Mouse (Mus musculus): Measurements from ENCODE around the gene Gm48551.

Gm48551 gene

DNA sequence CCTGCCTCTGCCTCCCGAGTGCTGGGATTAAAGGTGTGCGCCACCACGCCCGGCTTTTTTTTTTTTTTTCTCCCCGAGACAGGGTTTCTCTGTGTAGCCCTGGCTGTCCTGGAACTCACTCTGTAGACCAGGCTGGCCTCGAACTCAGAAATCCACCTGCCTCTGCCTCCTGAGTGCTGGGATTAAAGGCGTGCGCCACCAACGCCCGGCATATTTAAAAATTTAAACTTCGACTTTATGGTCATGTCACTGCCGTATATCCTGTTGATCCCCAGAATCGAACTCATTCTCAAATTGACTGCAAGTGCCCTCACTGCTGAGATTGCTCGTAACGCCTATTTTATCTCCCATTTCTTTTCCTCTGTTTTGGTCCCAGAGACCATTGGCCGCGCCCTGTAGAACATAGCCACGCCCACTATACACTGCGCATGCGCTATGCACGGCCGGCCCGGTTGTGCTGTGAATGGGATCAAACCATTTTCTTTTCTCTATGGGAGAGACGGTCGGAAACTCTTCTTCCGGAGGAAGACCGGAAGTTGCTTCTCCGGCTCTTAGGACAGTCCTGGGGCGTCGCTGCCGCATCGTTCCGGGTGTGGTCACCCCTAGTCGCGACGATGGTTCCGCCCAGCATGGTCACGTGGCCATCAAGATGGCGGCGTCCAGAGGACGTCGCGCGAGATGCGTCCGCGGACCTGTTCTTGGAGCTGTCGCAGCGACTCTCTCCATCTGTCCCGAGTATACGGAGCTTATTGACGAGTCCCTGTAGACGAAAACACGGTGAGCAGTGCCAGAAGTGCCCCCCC, at the start of gene Gm48551, which contains the start of gene Dohh:
Gene Gm48551 (plus strand): TSS at position 665 of the 803 bp plus-strand sequence.
Gene Dohh (plus strand): TSS at position 627 of the 803 bp plus-strand sequence.
- DNase-seq (ENCODE audit: low read depth, low spot score): peak; percentile 97

DNA sequence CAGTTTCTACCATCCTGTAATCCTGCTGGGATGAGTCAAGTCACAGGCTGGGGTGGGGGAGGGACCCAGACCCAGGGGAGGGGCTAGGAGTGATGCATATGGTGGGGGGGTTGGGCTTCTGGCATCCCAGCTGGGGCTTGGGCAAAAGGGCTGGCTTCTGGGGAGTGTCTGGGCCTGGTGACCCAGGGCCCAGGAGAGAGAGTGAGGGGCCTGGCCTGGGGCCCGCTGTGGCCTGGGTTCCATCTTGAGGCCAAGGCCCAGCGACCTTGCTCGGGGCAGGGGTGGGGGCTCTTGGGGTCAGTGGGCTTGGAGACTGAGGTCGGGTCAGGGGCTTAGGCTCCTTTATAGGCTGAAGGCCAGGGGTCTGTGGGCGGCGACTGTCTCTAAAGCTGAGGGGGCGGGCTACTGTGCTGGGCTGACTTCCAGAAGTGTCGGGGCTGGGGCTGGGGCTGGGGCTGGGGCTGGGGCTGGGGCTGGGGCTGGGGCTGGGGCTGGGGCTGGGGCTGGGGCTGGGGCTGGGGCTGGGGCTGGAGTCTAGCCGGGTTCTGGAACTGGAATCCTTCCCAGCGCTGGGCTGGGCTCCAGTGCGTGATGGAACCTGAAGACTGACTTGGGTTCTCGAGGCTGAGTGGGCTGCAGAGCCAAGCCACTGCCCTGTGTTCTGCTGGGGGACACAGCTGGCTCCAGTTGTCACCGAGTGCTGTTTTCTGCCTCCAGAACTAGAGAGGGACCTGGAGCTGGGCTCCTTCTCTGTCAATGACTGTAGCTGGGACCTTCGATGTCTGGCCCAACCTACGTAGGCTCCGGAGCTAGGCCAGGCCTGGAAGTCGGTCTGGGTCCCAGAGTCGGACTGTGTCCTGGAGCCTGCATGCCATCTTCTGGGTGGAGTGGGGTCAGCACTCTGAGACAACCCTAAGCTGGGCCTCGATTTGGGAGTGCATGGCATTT, 48.6 kb upstream of the Gm48551 start:
- no peak for DNase-seq (ENCODE audit: low read depth, low spot score)

DNA sequence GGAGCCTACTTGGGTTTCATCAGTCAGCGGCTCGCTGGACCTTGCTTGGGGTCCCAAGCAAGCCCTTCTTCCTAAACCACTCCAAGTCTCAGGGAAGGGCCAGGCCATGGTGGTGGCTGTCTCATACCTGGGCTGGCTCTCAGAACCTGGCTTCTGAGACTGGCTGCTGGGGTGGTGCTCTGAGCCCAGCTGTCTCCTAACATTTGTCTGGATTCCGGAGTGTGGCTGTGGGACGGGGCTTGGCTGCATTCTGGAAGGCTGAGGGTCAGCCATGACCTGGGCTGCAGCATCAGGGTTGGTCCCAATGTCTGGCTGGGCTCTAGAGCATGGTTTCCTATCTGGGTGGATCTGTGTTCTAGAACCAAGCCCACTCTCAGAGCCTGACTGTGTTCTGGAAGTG, 47.7 kb upstream of the Gm48551 start:
- no peak for DNase-seq (ENCODE audit: low read depth, low spot score)

DNA sequence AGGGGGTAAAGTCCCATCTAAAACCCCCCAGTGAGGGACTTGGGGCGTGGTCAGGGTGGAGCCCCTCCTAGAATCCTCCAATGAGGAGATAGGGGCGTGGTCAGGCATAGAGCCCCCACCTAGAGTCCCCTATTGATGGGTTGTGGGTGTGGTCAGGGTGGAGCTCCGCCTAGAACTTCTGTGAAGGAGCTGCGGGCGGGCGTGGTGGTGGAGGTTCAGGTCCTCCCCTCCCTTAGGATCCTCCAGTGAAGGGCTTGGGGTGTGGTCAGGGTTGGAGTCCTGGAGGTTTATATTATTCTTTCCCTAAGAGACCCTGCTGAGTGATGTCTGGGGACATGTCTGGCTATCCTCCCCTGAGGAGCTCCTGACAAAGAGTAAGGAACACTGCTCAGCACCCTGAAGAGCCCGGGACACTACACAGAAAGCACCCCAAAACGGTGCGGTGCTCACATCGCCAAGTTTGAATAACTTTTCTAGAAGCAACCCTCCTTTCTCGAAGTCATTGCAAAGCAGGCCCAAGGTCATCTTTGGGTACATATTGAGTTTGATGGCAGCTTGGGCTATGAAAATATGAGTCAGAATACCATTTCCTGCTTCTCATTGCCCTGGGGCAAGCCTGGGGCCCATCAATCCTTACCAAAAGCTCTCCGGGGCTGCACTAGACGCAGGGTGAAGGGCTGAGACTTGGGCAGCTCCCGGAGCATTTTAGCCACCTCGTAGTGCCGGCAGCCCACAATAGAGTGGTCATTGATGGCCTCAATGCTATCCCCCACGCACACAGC, 43.5 kb upstream of the Gm48551 start:
- no peak for DNase-seq (ENCODE audit: low read depth, low spot score)

DNA sequence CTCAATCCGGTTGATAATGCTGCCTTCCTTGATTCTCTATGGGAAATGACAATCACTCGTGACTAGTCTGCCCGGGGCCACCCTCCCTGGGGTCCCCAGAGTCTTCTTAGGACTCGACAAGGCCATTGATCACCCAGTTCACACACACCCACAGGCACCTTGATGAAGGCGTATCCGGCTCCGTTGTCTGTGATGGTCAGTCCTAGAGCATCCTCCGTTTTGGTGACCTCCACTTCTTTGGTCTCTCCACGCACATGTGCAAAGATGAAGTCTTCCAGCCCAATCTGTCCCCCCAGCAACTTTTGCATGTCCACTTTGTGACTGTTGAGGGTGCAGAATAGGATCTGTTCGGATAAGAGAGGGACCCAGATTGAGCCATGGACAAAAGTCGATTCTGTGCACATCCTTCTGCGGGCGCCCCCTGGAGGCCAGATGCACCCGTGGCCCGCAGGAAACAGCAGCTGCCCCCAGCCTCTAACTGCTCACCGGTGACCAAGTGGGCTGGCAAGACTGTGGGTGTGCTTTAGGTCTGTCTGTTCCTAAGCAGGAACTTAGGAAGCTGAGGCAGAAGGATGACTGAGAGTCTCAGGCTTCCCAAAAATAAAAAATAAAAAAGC, 42.8 kb upstream of the Gm48551 start:
- no peak for DNase-seq (ENCODE audit: low read depth, low spot score)

DNA sequence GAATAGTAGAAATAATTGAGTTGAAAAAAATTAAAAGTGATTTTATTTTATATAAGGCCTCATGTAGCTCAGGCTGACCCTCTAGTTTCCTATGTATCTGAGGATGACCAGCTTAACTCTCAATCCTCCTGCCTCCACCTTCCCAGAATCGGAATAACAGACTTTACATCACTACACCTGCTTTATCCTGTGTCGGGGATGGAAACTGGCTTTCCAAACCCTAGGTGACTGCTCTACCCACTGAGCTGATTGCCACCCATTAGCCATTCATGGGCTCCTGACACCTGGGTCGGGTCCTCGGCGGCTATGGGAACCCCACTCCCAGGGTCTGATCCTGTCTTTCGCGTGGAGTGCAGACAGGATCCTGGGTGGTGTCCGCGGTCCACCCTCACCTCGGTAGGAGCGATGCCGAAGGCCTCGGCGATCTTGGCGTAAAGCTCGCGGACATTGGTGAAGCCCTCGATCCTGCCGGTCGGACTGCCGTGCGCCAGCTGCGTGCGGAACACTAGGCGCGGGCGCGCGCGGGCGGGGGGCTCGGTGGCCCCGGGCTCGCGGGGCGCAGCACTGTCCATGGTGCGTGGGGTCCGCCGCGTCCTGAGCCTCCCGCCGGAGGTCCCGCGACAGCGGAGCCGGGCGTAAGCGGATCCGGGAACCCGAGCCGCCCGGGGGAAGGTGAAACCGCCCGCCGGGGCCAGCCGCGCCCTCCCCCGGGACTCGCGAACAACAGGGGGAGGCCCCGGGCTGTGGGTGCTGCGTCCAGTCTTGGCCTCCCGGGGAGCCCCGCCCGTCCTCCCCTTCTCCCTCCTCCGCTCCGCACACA, 41.4 kb upstream of the Gm48551 start, which contains the start of gene Gipc3:
Gene Gipc3 (minus strand): TSS at position 581 of the 820 bp plus-strand sequence.
- DNase-seq (ENCODE audit: low read depth, low spot score): no peak

DNA sequence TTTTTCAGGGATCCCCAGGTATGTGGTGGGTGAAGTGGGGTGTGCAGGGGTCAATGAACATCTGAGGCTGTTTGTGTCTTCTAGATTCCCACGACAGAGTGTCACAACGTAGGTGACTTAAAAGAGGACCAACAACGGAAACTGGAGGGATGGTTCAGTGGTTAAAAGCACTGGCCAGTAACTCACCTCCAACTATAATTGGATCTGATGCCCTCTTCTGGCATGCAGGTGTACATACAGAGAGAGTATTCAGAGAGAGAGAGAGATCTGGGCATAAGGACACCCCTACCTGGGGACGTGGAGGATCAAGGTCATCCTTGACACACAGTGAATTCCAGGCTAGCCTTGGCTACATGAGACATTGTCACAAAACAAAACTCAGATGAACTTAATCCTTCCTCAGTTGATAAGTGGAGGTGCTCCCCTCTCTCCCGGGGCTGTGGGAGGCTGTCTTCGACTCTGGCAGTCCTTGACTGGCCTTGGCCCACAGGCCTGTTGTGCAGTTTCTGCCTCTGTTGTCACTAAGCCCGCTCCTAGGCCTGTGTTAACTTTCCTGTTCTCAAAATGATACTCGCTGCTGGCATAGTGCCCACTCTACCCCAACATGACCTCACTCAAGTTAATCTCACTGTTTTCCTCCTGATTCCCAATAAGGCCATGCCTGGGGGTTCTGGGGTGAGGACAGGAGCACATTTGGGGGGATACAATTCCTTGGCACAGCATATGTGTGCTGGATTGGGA, 39.7 kb upstream of the Gm48551 start:
- DNase-seq (ENCODE audit: low read depth, low spot score): no peak

DNA sequence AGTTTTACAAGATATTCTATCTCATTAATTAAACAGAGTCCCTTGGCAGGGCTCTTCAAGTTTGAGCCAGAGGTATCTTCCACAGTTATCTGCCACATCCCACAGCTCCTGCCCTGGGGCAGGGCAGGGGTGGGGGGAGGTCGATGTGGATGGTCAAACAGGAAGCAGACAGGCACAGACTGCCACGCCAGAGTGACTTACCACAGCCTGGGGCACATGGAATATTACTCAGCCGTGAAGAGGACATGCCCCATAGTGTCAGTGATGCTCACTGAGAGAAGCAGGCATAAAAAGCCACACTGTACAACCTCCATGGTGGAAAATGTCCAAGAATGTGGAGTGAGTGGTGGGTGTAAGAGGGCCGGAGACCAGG, 39.1 kb upstream of the Gm48551 start:
- no peak for DNase-seq (ENCODE audit: low read depth, low spot score)

DNA sequence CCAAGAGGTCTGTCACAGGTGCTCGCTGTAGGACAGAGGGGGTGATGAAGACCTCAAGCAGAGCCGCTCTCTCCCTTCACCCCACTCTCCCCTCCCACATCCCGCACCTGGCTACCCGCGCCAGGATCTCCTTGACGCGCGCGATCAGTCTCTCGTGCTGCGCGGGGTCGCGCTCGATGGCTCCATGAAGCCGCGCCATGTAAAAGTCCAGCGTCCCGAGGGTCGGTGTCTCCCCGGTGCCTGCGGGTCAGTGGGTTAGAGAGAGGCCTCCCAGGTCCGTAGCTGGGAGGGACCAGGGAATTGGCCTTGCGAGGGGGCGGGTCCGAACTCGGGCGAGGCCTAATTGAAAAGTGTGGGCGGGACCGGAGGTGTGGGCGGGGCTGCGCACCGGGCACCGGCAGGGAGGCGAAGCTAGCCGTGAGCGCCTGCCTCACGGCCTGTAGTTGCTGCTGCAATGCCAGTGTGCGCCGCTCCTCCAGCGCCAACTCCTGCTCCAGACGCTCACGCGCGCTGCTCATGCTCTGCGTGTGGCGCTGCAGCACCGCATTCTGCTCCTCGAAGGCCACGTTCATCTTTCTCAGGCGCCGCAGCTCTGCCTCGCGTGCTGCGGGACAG, 37.7 kb upstream of the Gm48551 start:
- peak; percentile 22 for DNase-seq (ENCODE audit: low read depth, low spot score)

DNA sequence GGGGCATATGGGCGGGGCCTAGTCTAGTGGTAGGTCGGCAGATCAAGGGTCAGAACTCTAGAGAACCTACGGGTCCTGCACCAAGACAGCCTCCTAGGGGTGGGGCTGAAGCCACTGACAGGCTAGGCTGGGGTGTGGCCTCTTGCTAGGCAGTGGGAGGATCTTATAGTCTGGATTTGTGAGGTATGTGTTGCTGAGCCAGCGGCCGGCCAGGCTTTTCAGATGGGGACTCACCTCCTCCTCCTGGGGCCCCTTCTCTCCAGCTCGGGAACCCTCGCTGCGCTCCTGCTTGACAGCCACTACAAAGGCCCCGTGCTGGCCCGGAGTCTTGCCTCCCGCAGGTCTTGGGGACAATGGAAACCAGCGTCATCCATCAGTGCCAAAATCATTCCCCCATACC, 35.1 kb upstream of the Gm48551 start:
- no peak for DNase-seq (ENCODE audit: low read depth, low spot score)

DNA sequence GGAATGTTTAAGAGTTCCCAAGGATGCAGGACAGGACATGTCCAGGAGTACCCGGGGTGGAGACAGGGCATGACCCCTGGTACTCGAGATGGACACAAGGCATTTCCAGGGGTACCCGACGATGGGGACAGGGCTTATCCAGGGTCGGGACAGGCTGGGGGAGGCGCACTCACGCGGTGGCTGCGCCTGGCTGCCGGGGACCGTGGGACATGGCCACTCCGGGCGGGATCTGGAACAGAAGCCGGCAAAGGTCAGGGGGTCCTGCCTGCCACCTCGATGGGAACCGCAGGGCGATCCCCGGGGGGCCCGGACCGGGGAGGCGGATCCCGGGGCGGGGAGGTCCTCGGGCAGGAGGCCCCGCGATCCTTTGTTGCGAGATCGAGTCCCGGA, 34.3 kb upstream of the Gm48551 start:
- DNase-seq (ENCODE audit: low read depth, low spot score): no peak

DNA sequence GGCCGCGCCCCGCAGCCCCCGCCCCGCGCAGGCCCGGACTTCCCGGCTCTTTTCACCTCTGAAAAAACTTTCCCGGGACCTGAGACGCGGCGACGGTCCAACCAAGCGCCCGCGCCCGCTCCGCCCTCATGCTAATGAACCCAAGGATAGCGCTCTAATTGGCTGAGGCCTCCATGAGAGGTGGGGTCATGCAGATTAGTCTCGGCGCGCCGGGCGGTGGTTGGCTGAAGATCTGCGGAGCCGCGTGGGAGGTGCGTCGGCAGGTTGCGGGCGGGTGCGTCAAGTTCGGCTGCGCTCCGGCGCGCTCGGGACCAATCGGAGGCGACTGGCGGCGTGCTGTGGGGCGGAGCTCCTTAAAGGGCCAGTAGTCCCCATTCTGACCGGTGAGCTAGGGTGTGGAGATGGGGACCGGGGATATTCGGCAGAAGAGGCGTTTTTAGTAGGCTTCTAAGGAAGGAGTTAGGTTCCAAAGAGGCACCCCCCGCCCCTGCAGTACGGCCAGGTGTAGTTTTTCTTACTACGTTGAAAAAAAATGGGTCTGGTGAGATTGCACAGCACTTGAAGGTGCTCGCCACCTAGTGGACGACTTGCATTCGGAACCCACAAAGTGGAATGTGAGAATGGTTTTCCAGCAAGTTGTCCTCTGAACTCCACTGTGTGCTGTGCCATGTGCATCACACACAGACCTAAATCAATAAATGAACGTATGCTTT, 33.8 kb upstream of the Gm48551 start, which contains the start of gene Hmg20b:
Gene Hmg20b (minus strand): TSS at position 130 of the 713 bp plus-strand sequence.
- DNase-seq (ENCODE audit: low read depth, low spot score): peak; percentile 99

DNA sequence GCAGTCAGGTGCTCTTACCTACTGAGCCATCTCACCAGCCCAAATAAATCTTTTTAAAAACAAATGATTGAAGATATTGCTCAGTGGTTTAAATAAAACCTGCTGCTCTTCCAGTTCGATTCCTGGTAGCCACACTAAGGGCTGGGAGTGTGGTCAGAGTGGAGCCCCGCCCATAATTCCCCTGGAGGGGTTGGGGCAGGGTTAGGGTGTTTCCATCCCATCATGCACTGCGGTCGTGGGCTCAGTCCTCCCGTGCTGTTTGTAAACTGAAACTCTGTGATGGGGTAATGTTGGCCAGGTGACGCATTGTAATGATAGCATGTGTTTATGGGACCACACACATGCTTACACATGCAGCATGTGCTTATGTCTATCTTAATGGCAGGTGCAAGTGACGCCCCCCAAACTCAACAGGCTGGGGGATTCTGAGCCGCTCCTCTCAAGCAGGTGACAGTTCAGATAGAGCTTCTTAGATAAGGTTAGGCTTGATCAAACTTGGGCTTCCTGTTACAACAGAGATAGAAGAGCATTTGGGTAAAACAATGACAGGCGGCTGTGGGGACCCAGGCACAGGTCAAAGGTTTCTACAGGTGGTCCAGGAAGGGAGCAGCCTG, 32.5 kb upstream of the Gm48551 start:
- DNase-seq (ENCODE audit: low read depth, low spot score): no peak

DNA sequence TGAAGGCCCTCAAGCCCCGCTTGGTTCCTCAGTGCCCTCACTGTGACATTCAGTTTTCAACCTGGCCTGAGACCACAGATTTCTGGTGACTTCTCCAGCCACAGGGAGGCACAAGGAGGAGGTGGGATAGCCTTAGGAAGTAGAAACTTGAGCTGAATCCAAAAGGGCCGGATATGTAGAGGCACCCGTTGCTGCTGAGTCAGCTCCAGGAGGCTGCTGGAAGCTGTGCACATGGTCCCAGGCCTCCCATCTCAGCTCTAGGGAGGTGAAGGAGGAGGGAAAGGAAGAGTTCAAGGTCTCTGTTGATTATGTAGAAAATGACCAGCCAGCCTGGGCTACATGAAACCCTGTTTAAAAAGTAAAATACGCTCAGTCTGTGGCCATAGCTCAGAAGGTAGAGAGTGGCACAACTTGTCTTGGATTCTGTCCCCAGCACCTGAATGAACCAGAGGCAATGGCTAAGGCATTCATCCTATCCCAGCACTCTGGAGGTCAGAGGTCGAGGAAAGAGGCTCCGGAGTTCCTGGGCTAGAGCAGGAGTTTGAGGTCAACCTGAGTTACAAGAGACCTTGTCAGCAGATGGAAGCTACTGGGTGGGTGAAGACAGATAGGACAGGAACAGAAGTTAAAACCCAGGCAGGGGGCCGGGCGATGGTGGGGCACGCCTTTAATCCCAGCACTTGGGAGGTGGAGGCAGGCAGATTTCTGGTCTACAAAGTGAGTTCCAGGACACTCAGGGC, 29.4 kb upstream of the Gm48551 start:
- DNase-seq (ENCODE audit: low read depth, low spot score): no peak

DNA sequence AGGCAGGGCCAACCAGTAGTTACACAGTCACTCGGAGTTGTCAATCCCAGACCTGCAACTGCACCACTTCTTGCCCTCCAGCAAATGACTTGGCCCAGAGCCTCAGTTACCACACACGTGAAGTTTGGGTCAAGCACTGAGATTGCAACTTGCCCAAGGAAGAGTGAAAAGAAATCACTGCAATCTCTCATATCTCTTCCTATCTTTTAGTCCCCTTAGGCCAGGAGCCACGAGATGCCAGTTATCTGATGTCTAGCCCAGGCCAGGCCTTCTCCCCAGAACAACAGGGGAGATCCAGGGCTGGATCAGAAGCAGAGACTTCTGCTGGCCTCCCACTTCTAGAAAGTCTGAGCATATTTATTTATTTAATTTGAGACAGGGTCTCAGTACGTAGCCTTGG, 28.7 kb upstream of the Gm48551 start:
- DNase-seq (ENCODE audit: low read depth, low spot score): no peak

DNA sequence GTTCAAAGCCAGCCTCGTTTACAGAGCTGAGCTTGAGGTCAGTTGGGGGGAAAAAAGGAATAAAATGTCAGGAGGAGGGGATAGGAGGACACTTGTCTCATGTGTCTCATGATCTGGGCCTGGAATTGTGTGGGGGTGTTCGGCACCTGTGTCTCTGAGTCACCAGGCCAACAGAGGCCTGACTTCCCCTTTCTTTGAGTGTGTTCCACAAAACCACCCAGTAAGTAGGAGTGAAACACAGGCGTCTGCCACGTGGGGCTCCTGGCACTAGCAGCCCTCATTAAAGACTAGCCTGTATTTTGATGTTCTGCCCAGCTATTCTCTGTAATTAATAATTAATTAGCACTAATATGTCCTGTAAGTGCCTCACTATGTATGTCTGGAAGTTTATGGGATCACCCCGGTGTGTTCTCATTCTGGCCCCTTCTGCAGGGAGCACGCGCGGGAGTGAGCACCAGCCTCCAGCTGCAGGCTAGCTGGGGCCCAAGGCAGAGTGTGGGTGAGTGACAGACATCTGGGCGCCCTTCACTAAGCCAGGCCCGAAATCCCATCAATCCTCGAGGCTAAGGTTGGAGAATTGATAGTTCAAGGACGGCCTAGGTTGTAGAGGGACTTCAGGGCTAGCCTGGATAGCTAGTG, 27.8 kb upstream of the Gm48551 start:
- DNase-seq (ENCODE audit: low read depth, low spot score): no peak

Data from brain, embryonic 18.5 days (tissue).